Mouse (Mus musculus) heart, postnatal 0 days (tissue): Measurements from ENCODE around the gene Tdrd1.

ENCODE experiments used
- CTCF ChIP-seq: IDR thresholded peaks from 2 replicates; pipeline ENCODE4 v1.5.1; 2016; ENCODE audit warnings: antibody characterized with exemption, control low read depth, low read depth
- EP300 ChIP-seq: IDR thresholded peaks from 2 replicates; pipeline ENCODE4 v1.6.1; 2016; ENCODE audit warnings: antibody characterized with exemption, low read depth

GRCm38 (mm10) chr19:56897654-56898053, 71.6 kb downstream of the Tdrd1 start:
- TF ChIP-seq CTCF (no peak), EP300 (no peak)
